In genomic region chr12:13356769-13357168, GRCm38 (mm10) we compare ENCODE assay signal across 12 mouse cellular contexts.
"Had no signal": no experiment of that assay in that cellular context is flagged by ENCODE, and none has a peak within 500 bp of the region (broad histone marks: within the 10 kb centered on the region; RNA-seq: fewer than 3 reads in every experiment).

No protein-coding gene starts in this region.

- H3K27me3 ChIP-seq: liver, embryonic 15.5 days; midbrain, embryonic 13.5 days had no signal

- H3K9me3 ChIP-seq: limb, embryonic 10.5 days; liver, embryonic 15.5 days; midbrain, embryonic 13.5 days had no signal

- ATAC-seq: midbrain, embryonic 13.5 days had no signal

- H3K27ac ChIP-seq: layer of hippocampus, adult 2 months; limb, embryonic 10.5 days; liver, embryonic 15.5 days; macrophage; midbrain, embryonic 13.5 days had no signal

- DNase-seq: kidney, postnatal 10 days; kidney, postnatal 4 days; lung, embryonic 14.5 days; lung, postnatal 10 days; right cerebral cortex, adult 18-20 months; right cerebral cortex, postnatal 25 days; thymus, postnatal 4 days had no signal

- H3K4me3 ChIP-seq: layer of hippocampus, adult 2 months; limb, embryonic 10.5 days; liver, embryonic 15.5 days; midbrain, embryonic 13.5 days had no signal

- H3K4me1 ChIP-seq: limb, embryonic 10.5 days; liver, embryonic 15.5 days; midbrain, embryonic 13.5 days had no signal
